Mouse (Mus musculus) hindbrain, embryonic 12.5 days (tissue): Measurements from ENCODE around the gene Nos1. TPM values are rescaled to one million over a fixed set of nuclear protein-coding genes. Genes with fewer than 3 reads are reported as not detected.
A peak's percentile ranks its signal among the peaks of the same experiment; 100 is the strongest.

Experiments
- ATAC-seq: fragments of 200-750 bp; cut with Nextera tagmentation; 2 replicates; pipeline ENCODE4 v1.8.0; 2017; ENCODE audit warnings: moderate TSS enrichment; ENCODE audit not compliant: low FRiP score
- H3K27ac ChIP-seq: fragments of 300-500 bp; sonication (generic); 2 replicates; pipeline ENCODE4 v1.5.1; 2016; ENCODE audit warnings: mild to moderate bottlenecking
- H3K27me3 ChIP-seq: fragments of 300-500 bp; sonication (generic); 2 replicates; pipeline ENCODE4 v1.6.1; 2016; ENCODE audit warnings: mild to moderate bottlenecking
- H3K36me3 ChIP-seq: fragments of 300-500 bp; sonication (generic); 2 replicates; pipeline ENCODE4 v1.6.1; 2016; ENCODE audit warnings: mild to moderate bottlenecking
- H3K4me1 ChIP-seq: fragments of 300-500 bp; sonication (generic); 2 replicates; pipeline ENCODE4 v1.6.1; 2016
- H3K4me2 ChIP-seq: fragments of 300-500 bp; sonication (generic); replicated peaks from 2 replicates; pipeline ENCODE4 v1.6.1; 2016; ENCODE audit warnings: mild to moderate bottlenecking
- H3K4me3 ChIP-seq: fragments of 300-500 bp; sonication (generic); 2 replicates; pipeline ENCODE4 v1.5.1; 2016; ENCODE audit warnings: mild to moderate bottlenecking
- H3K9ac ChIP-seq: fragments of 300-500 bp; sonication (generic); 2 replicates; pipeline ENCODE4 v1.6.1; 2016; ENCODE audit warnings: mild to moderate bottlenecking, moderate library complexity
- H3K9me3 ChIP-seq: fragments of 300-500 bp; sonication (generic); replicated peaks from 2 replicates; pipeline ENCODE4 v1.6.1; 2016; ENCODE audit warnings: mild to moderate bottlenecking
- WGBS: fragments of 180-500 bp; shearing (Covaris S2); methylation state at CpG from one replicate; pipeline ENCODE4 v1.1.7; 2016; 5-methylcytosine and 5-hydroxymethylcytosine counted together
- polyA plus RNA-seq: library from polyadenylated mRNA; unstranded; fragments of >200 nt; fragmentation: Nextera tagmentation; extraction: Ambion mirVana; gene quantifications from 2 replicates; pipeline ENCODE4 v1.2.1, GENCODE M21; 2016

The Nos1 gene
- polyA plus RNA-seq, 1 experiment from 2014 or later = 0.99 TPM

GRCm38 (mm10) chr5:117939402-117939801 lies 158.6 kb downstream of the Nos1 start:
- H3K4me2 ChIP-seq = no peak overlapping the region
- H3K27me3 ChIP-seq = peaks cover 9% of the 10 kb centered on the region
- no peak overlapping the region for H3K27ac ChIP-seq
- no peaks in the 10 kb centered on the region for H3K36me3 ChIP-seq
- H3K9me3 ChIP-seq = no peaks in the 10 kb centered on the region
- H3K9ac ChIP-seq = no peak overlapping the region
- no peaks in the 10 kb centered on the region for H3K4me1 ChIP-seq
- ATAC-seq = no peak
- 76% methylated on average over 8 of the region's 8 CpGs for WGBS
- H3K4me3 ChIP-seq = no peak overlapping the region

GRCm38 (mm10) chr5:117941552-117941951 lies 160.7 kb downstream of the Nos1 start:
- no peaks in the 10 kb centered on the region for H3K36me3 ChIP-seq
- no peak overlapping the region for H3K27ac ChIP-seq
- H3K9ac ChIP-seq = no peak overlapping the region
- no peak overlapping the region for H3K4me3 ChIP-seq
- no peak for ATAC-seq
- peaks cover 9% of the 10 kb centered on the region for H3K27me3 ChIP-seq
- no peaks in the 10 kb centered on the region for H3K9me3 ChIP-seq
- H3K4me1 ChIP-seq = no peaks in the 10 kb centered on the region
- H3K4me2 ChIP-seq = no peak overlapping the region
- 75% methylated on average over 3 of the region's 3 CpGs for WGBS

- Histone ChIP-seq H3K4me2 (no peak overlapping the region), H3K27ac (no peak overlapping the region), H3K9me3 (no peaks in the 10 kb centered on the region), H3K36me3 (no peaks in the 10 kb centered on the region), H3K27me3 (peaks cover 3% of the 10 kb centered on the region), H3K4me3 (no peak overlapping the region), H3K9ac (no peak overlapping the region), H3K4me1 (no peaks in the 10 kb centered on the region)
- ATAC-seq = no peak
- 35% methylated on average over 4 of the region's 4 CpGs for WGBS
Measured at GRCm38 (mm10) chr5:117946605-117947004, 165.8 kb downstream of the Nos1 start.

- no peak for ATAC-seq
- H3K9ac ChIP-seq = no peak overlapping the region
- no peak overlapping the region for H3K4me2 ChIP-seq
- H3K27me3 ChIP-seq = no peaks in the 10 kb centered on the region
- H3K36me3 ChIP-seq = no peaks in the 10 kb centered on the region
- no peaks in the 10 kb centered on the region for H3K9me3 ChIP-seq
- 66% methylated on average over 10 of the region's 10 CpGs for WGBS
- H3K27ac ChIP-seq = no peak overlapping the region
- no peaks in the 10 kb centered on the region for H3K4me1 ChIP-seq
- H3K4me3 ChIP-seq = no peak overlapping the region
Measured at GRCm38 (mm10) chr5:117949393-117949792, 168.6 kb downstream of the Nos1 start.

GRCm38 (mm10) chr5:117953893-117954292 lies 173.1 kb downstream of the Nos1 start:
- no peaks in the 10 kb centered on the region for H3K27me3 ChIP-seq
- WGBS = 84% methylated on average over 12 of the region's 12 CpGs
- H3K27ac ChIP-seq = no peak overlapping the region
- no peak for ATAC-seq
- H3K4me1 ChIP-seq = no peaks in the 10 kb centered on the region
- no peak overlapping the region for H3K4me2 ChIP-seq
- no peak overlapping the region for H3K9ac ChIP-seq
- no peaks in the 10 kb centered on the region for H3K36me3 ChIP-seq
- H3K4me3 ChIP-seq = no peak overlapping the region
- no peaks in the 10 kb centered on the region for H3K9me3 ChIP-seq

GRCm38 (mm10) chr5:117954429-117954828 lies 173.6 kb downstream of the Nos1 start:
- H3K9me3 ChIP-seq = no peaks in the 10 kb centered on the region
- no peaks in the 10 kb centered on the region for H3K4me1 ChIP-seq
- no peak for ATAC-seq
- no peaks in the 10 kb centered on the region for H3K27me3 ChIP-seq
- no peak overlapping the region for H3K9ac ChIP-seq
- H3K36me3 ChIP-seq = no peaks in the 10 kb centered on the region
- WGBS = 83% methylated on average over 1 of the region's 1 CpGs
- H3K27ac ChIP-seq = no peak overlapping the region
- no peak overlapping the region for H3K4me3 ChIP-seq
- no peak overlapping the region for H3K4me2 ChIP-seq

GRCm38 (mm10) chr5:117955675-117956420 lies 175.0 kb downstream of the Nos1 start:
- Histone ChIP-seq H3K36me3 (no peaks in the 10 kb centered on the region), H3K27me3 (no peaks in the 10 kb centered on the region; the same call in 1 of the 2 replicates), H3K9me3 (no peaks in the 10 kb centered on the region), H3K27ac (no peak overlapping the region), H3K4me3 (no peak overlapping the region), H3K9ac (no peak overlapping the region), H3K4me1 (no peaks in the 10 kb centered on the region), H3K4me2 (no peak overlapping the region)
- no peak for ATAC-seq
- WGBS = 39% methylated on average over 10 of the region's 10 CpGs

- Histone ChIP-seq H3K4me1 (peaks cover 3% of the 10 kb centered on the region; the same call in 1 of the 2 replicates), H3K9ac (no peak overlapping the region), H3K36me3 (no peaks in the 10 kb centered on the region), H3K4me3 (no peak overlapping the region), H3K9me3 (no peaks in the 10 kb centered on the region), H3K27me3 (no peaks in the 10 kb centered on the region; the same call in 1 of the 2 replicates), H3K27ac (no peak overlapping the region), H3K4me2 (no peak overlapping the region)
- WGBS = 53% methylated on average over 9 of the region's 9 CpGs
- no peak for ATAC-seq
Measured at GRCm38 (mm10) chr5:117964750-117965149, 183.9 kb downstream of the Nos1 start.

- H3K9me3 ChIP-seq = no peaks in the 10 kb centered on the region
- no peak for ATAC-seq
- no peak overlapping the region for H3K4me2 ChIP-seq
- 62% methylated on average over 9 of the region's 9 CpGs for WGBS
- no peak overlapping the region for H3K9ac ChIP-seq
- H3K4me1 ChIP-seq = peaks cover 3% of the 10 kb centered on the region; the same call in 1 of the 2 replicates
- H3K27me3 ChIP-seq = no peaks in the 10 kb centered on the region
- no peaks in the 10 kb centered on the region for H3K36me3 ChIP-seq
- no peak overlapping the region for H3K4me3 ChIP-seq
- no peak overlapping the region for H3K27ac ChIP-seq
Measured at GRCm38 (mm10) chr5:117966956-117967355, 186.1 kb downstream of the Nos1 start.

- H3K27ac ChIP-seq = no peak overlapping the region
- no peak overlapping the region for H3K4me2 ChIP-seq
- WGBS = 72% methylated on average over 4 of the region's 4 CpGs
- H3K27me3 ChIP-seq = no peaks in the 10 kb centered on the region
- no peak for ATAC-seq
- H3K36me3 ChIP-seq = no peaks in the 10 kb centered on the region
- H3K4me1 ChIP-seq = peaks cover 3% of the 10 kb centered on the region; the same call in 1 of the 2 replicates
- H3K9me3 ChIP-seq = no peaks in the 10 kb centered on the region
- no peak overlapping the region for H3K4me3 ChIP-seq
- H3K9ac ChIP-seq = no peak overlapping the region
Measured at GRCm38 (mm10) chr5:117967659-117968069, 186.8 kb downstream of the Nos1 start.

GRCm38 (mm10) chr5:117969681-117970427 lies 189.0 kb downstream of the Nos1 start:
- H3K27ac ChIP-seq = no peak overlapping the region
- H3K36me3 ChIP-seq = no peaks in the 10 kb centered on the region
- H3K27me3 ChIP-seq = no peaks in the 10 kb centered on the region
- no peak overlapping the region for H3K9ac ChIP-seq
- H3K4me3 ChIP-seq = no peak overlapping the region
- WGBS = 90% methylated on average over 10 of the region's 10 CpGs
- no peaks in the 10 kb centered on the region for H3K9me3 ChIP-seq
- H3K4me2 ChIP-seq = no peak overlapping the region
- no peak for ATAC-seq
- peaks cover under 1% of the 10 kb centered on the region; the same call in 1 of the 2 replicates for H3K4me1 ChIP-seq

GRCm38 (mm10) chr5:117976263-117976656 lies 195.4 kb downstream of the Nos1 start:
- H3K4me1 ChIP-seq = peaks cover 23% of the 10 kb centered on the region
- peak; percentile 17 for ATAC-seq
- H3K27ac ChIP-seq = peak overlapping the region; percentile 92; the same call in 1 of the 2 replicates
- H3K9me3 ChIP-seq = no peaks in the 10 kb centered on the region
- WGBS = 25% methylated on average over 19 of the region's 19 CpGs
- peak overlapping the region; percentile 99; the same call in 1 of the 2 replicates for H3K9ac ChIP-seq
- H3K4me2 ChIP-seq = peak overlapping the region; percentile 78
- H3K27me3 ChIP-seq = no peaks in the 10 kb centered on the region
- H3K36me3 ChIP-seq = peaks cover 22% of the 10 kb centered on the region
- H3K4me3 ChIP-seq = peak overlapping the region; percentile 98
